Mouse (Mus musculus): ENCODE measurements around the gene Cdkl4.

- TF ChIP-seq CTCF (IDR thresholded peaks at IDR 0.05; ENCODE audit: borderline replicate concordance, control insufficient read depth, extremely low read depth, insufficient read depth, low read length, poor library complexity), result no peak
- no peak for TF ChIP-seq POLR2A (IDR thresholded peaks at IDR 0.05; ENCODE audit: control insufficient read depth, extremely low read depth, insufficient read depth, low read length, poor library complexity)
Measured at GRCm38 (mm10) chr17:80476496-80476895, 101.1 kb downstream of the Cdkl4 start.
